Comparison of ENCODE assay signal across 8 mouse cellular contexts in genomic region chr5:142439911-142440432, GRCm38 (mm10). TPM values are rescaled to one million over a fixed set of nuclear protein-coding genes. Genes with fewer than 3 reads are reported as not detected.
DNase-seq lines count a peak whose midpoint lies in the region; ATAC-seq and TF ChIP-seq lines count a peak whose summit lies in the region.

No protein-coding gene starts in this region.

- H3K79me2 ChIP-seq in myocyte (ENCODE audit: control insufficient read depth, insufficient read depth) = peaks cover 10% of the 10 kb centered on the region

- H3K36me3 ChIP-seq in embryonic facial prominence, embryonic 11.5 days (replicated peaks; ENCODE audit: control insufficient read depth, insufficient read depth, low read depth, low read length) = peaks cover 11% of the 10 kb centered on the region; the same call in 1 of the 2 replicates
- peaks cover 14% of the 10 kb centered on the region for H3K36me3 ChIP-seq in intestine, embryonic 16.5 days (ENCODE audit: control insufficient read depth, insufficient read depth, low read length)
- no peaks in the 10 kb centered on the region for H3K36me3 ChIP-seq in myocyte (ENCODE audit: control insufficient read depth, insufficient read depth)

- H3K27me3 ChIP-seq in embryonic facial prominence, embryonic 11.5 days (ENCODE audit: control insufficient read depth, insufficient read depth, low read length) = no peaks in the 10 kb centered on the region
- H3K27me3 ChIP-seq in intestine, embryonic 16.5 days (replicated peaks; ENCODE audit: control insufficient read depth, insufficient read depth, low read length) = no peaks in the 10 kb centered on the region
- no peaks in the 10 kb centered on the region for H3K27me3 ChIP-seq in myocyte (ENCODE audit: control insufficient read depth, insufficient read depth, insufficient read length)

- peaks cover 14% of the 10 kb centered on the region for H3K4me1 ChIP-seq in embryonic facial prominence, embryonic 11.5 days (ENCODE audit: control insufficient read depth, insufficient read depth, low read length)
- H3K4me1 ChIP-seq in intestine, embryonic 16.5 days (ENCODE audit: control insufficient read depth, insufficient read depth, low read length) = peaks cover 54% of the 10 kb centered on the region

- no peaks in the 10 kb centered on the region for H3K9me3 ChIP-seq in embryonic facial prominence, embryonic 11.5 days (replicated peaks; ENCODE audit: control insufficient read depth, low read length)
- H3K9me3 ChIP-seq in intestine, embryonic 16.5 days (ENCODE audit: control insufficient read depth, low read length) = no peaks in the 10 kb centered on the region

- H3K27ac ChIP-seq in embryonic facial prominence, embryonic 11.5 days (replicated peaks; ENCODE audit: low read depth, low read length) = peak overlapping the region; percentile 38; the same call in 1 of the 2 replicates
- H3K27ac ChIP-seq in intestine, embryonic 16.5 days (ENCODE audit: low read length) = peak overlapping the region; percentile 96

- peak overlapping the region; percentile 30; the same call in 1 of the 2 replicates for H3K9ac ChIP-seq in embryonic facial prominence, embryonic 11.5 days (replicated peaks; ENCODE audit: low read length)
- peak overlapping the region; percentile 58 for H3K9ac ChIP-seq in intestine, embryonic 16.5 days (ENCODE audit: low read depth, low read length)

- peak; percentile 16 for TF ChIP-seq POLR2A in myocyte (IDR thresholded peaks at IDR 0.05; ENCODE audit: insufficient read length, low read depth)

- WGBS in embryonic facial prominence, embryonic 11.5 days = 1% methylated on average over 12 of the region's 12 CpGs
- 2% methylated on average over 12 of the region's 12 CpGs for WGBS in intestine, embryonic 16.5 days

- peak overlapping the region; percentile 19 for H3K4me3 ChIP-seq in embryonic facial prominence, embryonic 11.5 days (ENCODE audit: low read depth, low read length)
- peak overlapping the region; percentile 41 for H3K4me3 ChIP-seq in intestine, embryonic 16.5 days (ENCODE audit: low read length)
- peak overlapping the region; percentile 18 for H3K4me3 ChIP-seq in myocyte

- peak; percentile 38 to 61 for DNase-seq in gastrocnemius, adult 8-10 months (ENCODE audit: low spot score in 2 of 2)
- no peak for DNase-seq in gastrocnemius, postnatal 25 days
- peak; percentile 45 for DNase-seq in 3T3-L1 (ENCODE audit: low read depth, low spot score)
- DNase-seq in embryonic facial prominence, embryonic 11.5 days (ENCODE audit: low spot score) = peak; percentile 50
- DNase-seq in urinary bladder, postnatal 4 days (ENCODE audit: low spot score in 2 of 2) = no peak
- no peak for DNase-seq in adrenal gland, adult (ENCODE audit: inconsistent age in 2 of 2, low spot score in 1 of 2)

- peak; percentile 39 for ATAC-seq in embryonic facial prominence, embryonic 11.5 days (replicated peaks; ENCODE audit: insufficient number of reproducible peaks, low FRiP score, low TSS enrichment, low read depth)
- ATAC-seq in intestine, embryonic 16.5 days = peak; percentile 2

- H3K4me2 ChIP-seq in embryonic facial prominence, embryonic 11.5 days (ENCODE audit: low read depth, low read length) = peak overlapping the region; percentile 42
- H3K4me2 ChIP-seq in intestine, embryonic 16.5 days (ENCODE audit: low read depth, low read length) = peak overlapping the region; percentile 71
- H3K4me2 ChIP-seq in myocyte (ENCODE audit: low read depth) = peak overlapping the region; percentile 84

- H3ac ChIP-seq in myocyte (ENCODE audit: control insufficient read depth, insufficient read length) = no peak overlapping the region

TF ChIP-seq in myocyte, 11 proteins besides CTCF, POLR2A, EP300 and RAD21:
- TF ChIP-seq CEBPB (IDR thresholded peaks at IDR 0.05; ENCODE audit: insufficient read depth, poor library complexity, severe bottlenecking) (no peak), MYOG (IDR thresholded peaks at IDR 0.05; ENCODE audit: control insufficient read depth in 1 of 3, insufficient read depth in 1 of 3, insufficient read length in 2 of 3, low read depth in 2 of 3) (peak in 1 of 3 experiments; percentile 14)
TF ChIP-seq in myocyte: peak in this region for 1.

RNA-seq across cellular contexts. Expression of gene Ap5z1, which starts 23.8 kb away (rescaled TPM):
- total RNA-seq in gastrocnemius, adult 8-10 months (2022) = 1 to 10 TPM; 3.7 to 5.0 (median 4.1) TPM
- 1 to 10 TPM; 2.5 to 4.0 TPM for total RNA-seq in gastrocnemius, postnatal 25 days (2021)
- 5.5 and 8.0 TPM in 2 replicates for polyA plus RNA-seq in embryonic facial prominence, embryonic 11.5 days (2014; fragmentation: Nextera tagmentation; extraction: Ambion mirVana)
- polyA plus RNA-seq in intestine, embryonic 16.5 days (2015; fragmentation: Nextera tagmentation; extraction: Ambion mirVana) = 17.3 and 21.6 TPM in 2 replicates
- polyA plus RNA-seq in myocyte (2012; fragmentation: generic; extraction: Trizol) = 9.8 TPM

RNA-seq across cellular contexts. Expression of gene Foxk1, which starts 38.7 kb away (rescaled TPM):
- total RNA-seq in gastrocnemius, adult 8-10 months (2022) = 10 to 100 TPM; 15.6 to 20.9 (median 17.7) TPM
- 10 to 100 TPM; 10.5 to 12.1 TPM for total RNA-seq in gastrocnemius, postnatal 25 days (2021)
- polyA plus RNA-seq in embryonic facial prominence, embryonic 11.5 days (2014; fragmentation: Nextera tagmentation; extraction: Ambion mirVana) = 2.9 and 3.4 TPM in 2 replicates
- 1.9 and 2.0 TPM in 2 replicates for polyA plus RNA-seq in intestine, embryonic 16.5 days (2015; fragmentation: Nextera tagmentation; extraction: Ambion mirVana)
- 10.4 TPM for polyA plus RNA-seq in myocyte (2012; fragmentation: generic; extraction: Trizol)

Comparison
In these comparisons a context has a peak if more than half of its experiments do, and no peak if none do; other contexts are left out.
1. DNase-seq: peak in gastrocnemius, adult 8-10 months (2 of 2), 3T3-L1 (single experiment) and embryonic facial prominence, embryonic 11.5 days (single experiment); none in gastrocnemius, postnatal 25 days (single experiment), urinary bladder, postnatal 4 days (0 of 2) and adrenal gland, adult (0 of 2).
2. Peak in every context shown above with its lines, with median percentiles within 50 percentile points of each other: H3K4me2 ChIP-seq and H3K4me3 ChIP-seq.